Mouse (Mus musculus): Measurements from ENCODE around the gene Med31.

Gene Med31

DNA sequence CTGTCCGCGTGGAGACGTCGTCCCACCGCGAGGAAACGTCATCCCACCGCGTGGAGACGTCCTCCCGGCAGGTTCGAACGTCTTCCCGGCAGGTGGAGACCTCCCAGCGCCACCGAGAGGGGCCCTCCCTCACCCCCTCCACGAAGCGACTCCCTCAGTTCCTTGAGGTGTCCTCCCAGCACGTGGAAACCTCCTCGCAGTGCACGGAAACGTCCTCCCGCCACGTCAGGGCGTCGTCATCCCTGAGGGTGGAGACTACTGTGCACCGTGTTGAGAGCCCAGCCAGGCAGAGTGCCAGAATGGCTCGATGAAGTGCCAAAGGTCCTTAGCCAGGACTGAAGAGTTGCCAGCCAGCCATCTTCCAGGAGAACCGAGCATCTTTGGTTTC, at the start of gene Med31:
TSS of gene Med31 (minus strand) at position 183 of the 388 bp plus-strand sequence.
- peak; percentile 92 for DNase-seq

DNA sequence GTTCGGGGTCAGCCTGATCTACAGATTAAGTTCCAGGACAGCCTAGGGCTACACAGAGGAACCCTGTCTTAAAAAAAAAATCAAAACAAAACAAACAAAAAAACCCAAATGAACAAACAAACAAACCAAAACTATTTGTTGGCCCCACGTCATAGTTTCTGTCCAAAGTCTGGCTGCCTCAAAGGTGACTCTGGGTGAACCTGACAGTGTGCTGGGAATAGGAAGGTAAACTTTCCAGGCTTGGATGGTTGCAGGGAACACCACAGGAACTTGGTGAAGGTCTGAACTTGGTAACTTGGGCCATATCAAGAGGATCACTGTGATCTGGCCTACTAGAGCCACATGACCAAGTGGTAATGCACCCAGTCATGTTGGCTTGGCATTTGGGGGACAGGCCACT, 41.0 kb upstream of the Med31 start:
- no peak for DNase-seq

DNA sequence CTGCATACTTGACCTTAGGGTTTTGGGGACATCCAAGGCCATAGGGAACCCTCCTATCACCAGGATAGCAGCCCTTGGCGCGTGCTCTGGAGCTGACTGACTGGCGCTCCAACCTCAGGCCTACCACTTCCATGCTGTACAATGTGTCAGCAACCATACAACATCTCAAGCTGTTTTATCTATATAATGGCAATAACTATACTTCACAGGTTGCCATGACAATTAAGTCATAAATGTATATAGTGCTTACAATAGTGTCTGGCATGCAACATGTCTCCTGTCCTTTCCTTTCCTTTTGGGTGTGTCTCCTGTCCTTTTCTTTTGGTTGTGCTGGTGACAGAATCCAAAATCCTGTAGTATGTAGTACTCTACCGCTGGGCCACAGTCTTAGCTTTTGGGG, 40.2 kb upstream of the Med31 start:
- DNase-seq, result no peak

DNA sequence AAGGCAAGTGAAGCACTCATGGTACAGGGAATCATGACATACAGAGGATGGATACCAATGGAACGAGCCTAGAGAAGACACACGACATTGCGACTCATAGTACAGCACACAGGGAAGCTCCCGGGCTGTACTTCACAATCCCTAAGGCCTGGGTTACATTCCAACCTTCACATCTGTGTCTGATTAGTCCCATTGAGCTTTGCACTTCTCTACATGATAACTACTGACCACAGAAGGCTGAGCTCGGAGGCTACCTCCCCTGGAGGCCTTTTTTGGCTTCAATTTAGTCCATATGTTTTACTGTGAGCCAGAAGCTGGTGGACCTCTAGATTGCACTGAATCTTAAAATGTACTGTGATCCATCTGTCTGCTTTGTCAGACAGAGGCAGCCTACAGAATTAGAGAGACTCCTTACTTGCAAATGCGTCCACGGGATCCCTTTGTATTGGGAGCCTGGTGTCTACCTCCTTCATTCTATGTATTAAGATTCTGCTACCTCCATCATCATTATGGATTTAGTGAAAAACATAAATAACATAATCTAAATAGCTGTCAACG, 29.9 kb upstream of the Med31 start:
- DNase-seq, result no peak

DNA sequence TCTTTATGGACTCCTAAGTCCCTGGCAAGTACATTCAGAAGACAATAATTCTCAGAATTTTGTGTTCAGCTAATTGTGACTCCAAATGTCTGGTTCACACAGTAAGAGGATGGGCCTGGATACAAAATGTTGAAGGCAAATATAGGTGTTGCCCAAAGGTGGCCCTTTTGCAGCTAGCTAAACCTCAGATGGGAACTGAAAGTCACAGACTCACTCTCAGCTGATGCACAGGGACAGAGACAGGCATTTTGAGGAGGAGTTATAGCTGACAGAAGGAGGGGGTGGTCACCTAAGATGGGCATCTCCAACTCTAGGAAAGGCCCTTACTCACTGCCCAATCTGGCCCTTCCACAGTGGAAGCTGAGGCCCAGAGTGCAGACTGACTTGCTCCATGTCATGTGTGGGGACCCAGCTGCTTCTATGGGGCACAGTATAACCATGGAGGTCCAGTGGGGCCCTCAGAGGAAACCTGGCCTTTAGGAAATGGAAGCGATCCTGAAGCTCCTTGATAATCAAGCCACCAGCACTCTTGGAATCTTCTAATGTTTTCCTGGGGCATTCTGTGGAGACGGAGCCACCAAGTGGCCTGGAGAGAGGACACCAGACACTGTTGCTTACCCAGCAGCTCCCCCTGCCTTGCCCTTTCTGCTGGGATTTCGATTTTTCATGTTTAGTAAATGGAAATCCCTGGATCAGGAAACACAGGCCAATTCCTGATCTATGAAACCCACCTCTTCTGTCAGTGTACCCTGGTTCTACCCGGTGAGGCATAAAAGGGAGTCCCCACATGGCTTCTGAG, 24.9 kb upstream of the Med31 start:
- DNase-seq, result no peak

DNA sequence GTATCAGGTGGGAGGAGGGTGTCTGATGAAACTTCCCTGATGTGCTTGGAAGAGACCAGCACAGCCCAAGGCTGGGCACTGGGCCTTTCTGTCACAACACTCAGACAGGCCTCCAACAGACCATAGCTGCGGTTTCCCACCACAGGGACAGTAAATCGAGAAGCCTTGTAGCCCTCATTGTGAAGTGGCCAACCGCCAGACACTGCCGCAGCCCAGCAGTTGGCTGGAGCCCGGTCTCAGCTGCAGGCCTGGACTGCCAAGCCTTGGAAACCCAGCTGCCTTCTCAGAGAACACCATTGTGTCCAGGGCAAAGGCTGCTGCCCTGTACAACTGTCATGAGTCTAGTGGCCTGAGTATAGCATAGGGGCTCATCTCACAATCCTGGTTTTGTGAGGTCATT, 18.6 kb upstream of the Med31 start:
- no peak for DNase-seq

DNA sequence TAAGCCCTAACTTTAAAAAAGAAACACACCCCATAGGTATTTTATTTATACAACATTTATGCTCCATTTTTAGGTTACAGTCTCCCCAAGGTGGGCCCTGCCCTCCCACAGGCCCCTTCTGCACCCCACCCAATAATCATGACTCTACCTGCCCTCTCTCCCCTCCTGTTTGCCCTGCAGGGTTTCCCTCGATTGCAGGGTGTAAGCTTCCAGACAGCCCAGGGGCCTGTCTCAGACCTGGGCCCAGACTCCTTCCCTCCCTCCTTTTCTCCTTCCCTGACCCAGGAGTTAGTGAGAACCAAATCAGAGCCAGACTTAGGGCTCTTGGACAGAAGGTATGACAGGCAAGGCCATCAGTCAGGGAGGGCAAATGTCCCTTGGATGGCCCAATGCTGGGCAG, 17.6 kb upstream of the Med31 start:
- no peak for DNase-seq

DNA sequence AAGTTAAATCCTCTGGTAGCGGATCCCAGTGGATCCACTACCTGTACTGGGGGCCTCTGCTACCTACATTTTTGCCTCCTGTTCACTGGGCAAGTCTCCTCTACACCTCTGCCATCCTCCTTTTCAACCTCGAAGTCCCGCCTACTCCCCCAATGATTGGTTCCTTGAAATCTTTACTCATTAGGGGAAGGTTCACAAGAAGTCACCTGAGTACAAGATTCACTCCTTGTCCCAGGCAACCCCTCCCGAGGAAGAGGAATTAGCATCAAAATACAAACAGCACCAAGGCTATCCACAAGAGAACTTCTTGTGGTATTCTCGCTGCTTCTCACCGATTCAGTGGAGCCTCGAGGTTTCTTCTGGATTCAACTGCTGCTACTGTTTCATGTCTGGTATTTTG, 16.7 kb upstream of the Med31 start:
- DNase-seq, result no peak

DNA sequence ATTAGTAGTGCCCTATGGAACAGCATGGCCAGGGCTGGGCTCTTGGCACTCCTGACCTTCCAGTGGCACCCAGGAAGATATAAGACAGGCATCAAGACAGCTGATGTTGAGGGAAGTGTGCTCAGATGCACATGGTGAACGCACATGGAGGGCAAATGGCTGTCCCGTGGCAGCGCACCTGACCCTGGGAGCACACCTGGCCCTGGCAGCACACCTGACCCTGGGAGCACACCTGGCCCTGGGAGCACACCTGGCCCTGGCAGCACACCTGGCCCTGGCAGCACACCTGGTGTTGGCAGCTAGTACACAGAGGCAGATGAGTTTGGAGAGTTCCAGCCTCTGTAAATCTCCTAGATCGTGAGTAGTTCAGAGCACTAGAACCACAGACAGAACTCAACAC, 13.1 kb upstream of the Med31 start:
- DNase-seq, result no peak

DNA sequence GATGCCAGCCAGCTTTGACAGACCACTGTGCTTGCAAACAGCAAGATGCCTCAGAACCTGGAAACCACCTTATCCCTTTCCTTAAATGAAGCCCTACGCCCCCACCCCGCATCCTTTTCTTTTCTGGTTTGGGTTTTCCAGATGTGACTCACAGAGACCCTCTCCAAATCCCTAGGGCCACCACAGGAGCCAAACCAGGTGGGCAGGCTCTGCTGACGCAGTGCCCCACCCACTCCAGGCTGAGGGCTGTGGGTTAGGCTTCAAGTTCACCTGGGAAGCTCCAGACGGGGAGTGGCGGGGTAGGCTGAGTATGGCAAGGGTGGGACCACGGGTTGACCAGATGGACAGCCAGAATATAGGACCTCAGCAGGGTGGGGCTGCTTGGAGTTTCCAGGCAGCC, 11.5 kb upstream of the Med31 start:
- no peak for DNase-seq

DNA sequence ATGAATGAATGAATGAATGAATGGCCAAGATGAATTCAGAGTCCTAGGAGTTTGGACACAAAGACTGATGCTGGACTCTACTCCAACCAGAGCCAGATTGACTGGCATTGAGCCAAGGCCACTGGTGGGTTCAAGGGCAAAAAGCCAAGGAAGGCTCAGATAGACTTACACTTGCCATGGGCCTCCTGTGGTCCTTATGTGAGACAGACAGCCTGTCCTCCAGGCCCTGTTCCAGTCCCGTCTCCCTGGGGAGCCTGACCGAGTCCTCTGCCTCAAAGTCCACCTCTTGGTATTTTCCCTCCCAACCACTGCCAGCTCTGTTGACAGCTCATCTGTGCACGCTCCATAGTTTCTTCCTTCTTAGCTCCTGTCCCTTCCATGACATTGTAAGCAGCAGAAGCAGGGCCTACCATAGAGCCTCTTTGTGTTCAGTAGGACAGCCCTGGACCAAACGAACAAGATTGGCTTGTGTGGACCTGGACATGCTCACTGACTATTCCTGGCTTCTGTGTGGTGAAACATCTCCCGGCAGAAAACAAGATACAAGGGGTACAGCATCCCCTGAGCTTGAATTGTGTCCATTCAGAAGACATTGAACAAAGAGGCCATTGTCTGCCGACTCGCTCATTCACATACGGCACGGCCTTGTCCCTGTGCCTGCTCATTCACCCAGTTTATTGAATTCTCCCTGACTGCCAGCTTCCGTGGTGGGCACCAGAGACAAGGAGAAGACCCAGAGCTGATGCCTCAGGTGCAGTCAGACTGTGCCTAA, 10.8 kb upstream of the Med31 start:
- no peak for DNase-seq

DNA sequence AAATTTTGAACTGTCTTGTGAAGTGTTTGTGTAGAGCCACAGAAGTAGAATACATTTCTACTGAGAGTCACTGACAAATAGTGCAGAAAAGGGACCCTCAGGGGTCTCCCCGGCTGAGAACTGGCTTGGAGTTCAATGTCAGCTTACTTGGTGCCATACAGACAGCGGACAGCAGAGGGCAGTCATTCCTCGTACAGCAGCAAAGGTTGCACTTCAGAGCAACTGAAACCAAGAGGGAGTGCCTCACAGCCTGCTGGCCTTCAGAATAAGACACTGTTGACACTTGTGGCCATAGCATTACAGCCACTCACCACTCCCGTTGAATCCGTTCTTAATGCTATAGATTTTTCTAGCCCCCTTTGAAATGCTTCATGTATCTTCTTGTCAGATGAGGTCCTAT, 9.5 kb upstream of the Med31 start:
- peak; percentile 78 for DNase-seq

DNA sequence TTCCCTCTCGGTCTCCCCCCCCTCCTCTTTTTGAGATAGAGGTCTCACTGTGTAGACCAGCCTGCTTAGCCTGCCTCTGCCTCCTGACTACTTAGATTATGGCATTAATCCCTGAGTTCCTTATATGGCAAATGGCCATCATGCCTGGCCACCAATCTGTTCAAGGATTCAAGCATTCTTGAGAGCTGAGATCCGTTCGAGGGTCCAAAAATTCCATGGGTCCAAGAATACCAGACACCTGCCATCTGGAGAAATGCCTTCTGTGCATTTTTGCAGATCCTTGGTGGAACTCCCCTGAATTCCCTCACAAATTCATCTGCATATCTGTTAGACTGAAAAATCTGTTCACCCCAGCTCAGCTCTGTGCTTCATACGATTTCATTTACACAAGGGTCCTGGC, 8.0 kb upstream of the Med31 start:
- no peak for DNase-seq

DNA sequence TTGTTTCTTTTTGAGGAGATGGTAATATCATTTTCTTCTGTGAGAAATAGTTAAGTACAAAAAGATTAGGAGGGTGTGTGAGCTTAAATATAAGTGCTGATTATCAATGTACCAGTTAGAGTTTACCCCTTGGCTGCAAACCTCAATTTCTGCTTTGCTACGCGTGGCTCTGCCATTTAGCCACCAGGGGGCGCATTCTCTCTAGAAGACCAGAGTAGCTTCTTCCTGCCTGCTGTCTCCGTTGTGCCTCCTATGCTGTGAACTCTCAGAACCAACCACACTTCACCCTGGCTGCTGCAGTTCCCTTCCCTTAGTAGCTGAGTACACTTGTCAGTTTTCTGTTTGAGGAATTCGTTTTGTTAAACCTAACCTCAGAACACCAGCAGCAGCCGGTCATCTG, 5.9 kb upstream of the Med31 start:
- DNase-seq, result peak; percentile 65

DNA sequence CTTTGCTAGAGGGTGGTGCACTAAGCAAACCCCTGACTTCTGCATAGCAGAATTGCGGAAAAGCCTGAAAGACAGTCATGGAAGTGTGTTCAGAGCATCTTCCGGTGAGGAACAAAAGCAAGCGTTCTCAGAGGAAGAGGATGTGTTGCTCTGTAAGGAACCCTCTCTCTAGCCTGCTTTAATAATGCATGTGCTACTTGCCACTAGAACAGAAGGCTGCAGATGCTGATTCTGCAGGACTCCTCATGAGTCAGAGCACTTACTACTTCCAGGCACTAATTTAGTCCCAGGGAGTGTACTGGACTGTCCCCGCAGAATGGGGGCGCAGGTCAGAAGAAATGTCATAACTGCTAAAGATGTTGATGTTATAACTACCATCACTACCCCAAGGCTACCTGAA, 1.7 kb upstream of the Med31 start:
- no peak for DNase-seq

DNA sequence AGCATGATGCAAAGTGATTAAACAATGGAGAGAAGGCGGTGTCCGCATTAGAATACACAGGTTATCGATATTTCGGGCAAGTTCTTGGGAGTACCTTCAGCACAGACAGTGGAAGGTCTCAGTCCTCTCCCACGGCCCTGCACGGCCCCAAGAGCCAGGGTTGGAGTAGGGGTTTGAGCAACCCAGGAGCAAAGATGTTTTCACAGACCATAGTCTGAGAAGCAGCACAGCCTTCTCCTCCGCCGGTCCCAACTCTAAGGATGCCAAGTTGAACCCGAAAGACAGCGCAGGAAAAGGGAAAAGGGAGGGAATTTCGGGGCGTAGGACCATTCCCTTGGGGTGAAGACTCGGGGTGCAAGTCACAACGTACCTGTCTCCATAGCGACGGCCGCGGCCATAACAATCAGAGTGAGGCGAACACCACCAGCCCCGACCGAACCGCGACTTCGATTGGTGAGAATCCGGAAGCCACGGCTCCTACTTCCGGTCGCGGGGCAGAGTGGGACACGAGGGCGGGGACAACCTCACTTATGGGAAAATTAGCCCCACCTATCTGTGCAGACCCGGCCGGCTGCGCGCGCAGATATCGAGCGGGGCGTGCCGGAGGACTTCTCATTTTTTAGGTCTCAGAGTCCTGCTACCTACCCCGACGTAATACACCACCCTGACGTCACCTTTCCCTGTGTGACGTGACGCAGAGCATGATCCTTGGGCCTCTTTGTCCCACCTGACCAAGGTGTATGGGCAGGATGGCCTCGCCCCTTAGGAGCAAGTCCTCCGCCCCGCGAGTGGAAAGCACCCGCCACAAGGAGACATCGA, 592 bp downstream of the Med31 start:
- peak; percentile 97 for DNase-seq

DNA sequence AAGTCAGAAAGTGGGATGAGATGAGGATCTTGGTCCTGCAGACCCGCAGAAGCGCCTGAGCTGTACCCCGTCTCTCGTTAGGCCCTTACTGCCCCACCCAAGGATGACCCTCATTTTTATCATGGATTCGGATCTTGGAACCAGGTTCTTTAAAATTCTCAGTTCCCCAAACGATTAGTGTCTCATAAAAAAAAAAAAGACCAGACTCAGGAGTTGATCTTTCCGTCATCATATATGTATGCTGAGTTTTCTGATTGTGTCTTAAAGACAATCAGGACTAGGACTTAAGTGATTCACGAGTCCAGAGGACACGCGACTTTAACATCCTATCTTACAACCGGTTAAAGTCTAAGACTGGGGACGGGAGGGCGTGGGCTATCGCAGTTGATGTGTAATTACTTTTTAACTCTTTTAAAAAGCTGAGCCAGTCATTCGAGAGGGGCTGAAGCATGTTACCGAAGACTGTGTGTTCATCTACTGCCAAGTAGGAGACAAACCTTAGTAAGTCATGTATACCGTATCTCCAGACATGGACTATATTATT, 7.5 kb downstream of the Med31 start:
- DNase-seq, result peak; percentile 75

DNA sequence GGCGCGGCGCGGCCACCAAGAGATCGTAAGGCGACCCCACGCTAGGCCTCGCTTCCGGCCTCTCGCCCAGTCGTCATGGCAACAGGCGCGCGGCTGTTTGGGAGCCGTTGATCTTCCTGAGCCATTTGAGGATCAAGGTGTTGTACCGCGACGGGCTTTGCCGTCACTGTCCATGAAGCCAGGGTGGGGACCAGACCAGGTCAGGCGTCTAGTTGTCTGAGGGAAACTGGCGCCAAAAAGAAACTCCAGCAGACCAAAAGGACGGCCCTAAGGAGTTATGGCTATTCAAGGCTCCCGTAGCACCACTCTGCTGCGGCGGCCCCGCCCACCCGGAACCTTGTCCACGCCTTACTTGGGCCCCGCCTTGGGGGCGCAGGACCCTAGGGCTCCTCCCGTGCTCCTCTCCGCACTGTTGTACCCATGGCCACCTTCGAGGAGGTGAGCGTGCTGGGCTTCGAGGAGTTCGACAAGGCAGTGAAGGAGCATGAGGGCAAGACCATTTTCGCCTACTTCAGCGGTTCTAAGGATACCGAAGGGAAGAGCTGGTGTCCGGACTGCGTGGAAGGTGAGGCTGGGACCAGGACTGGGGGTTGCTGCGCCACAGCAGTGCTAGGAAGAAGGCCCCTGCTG, 8.1 kb downstream of the Med31 start, which contains the start of the genes 4933427D14Rik and Txndc17:
TSS of gene 4933427D14Rik (minus strand) at position 256 of the 630 bp plus-strand sequence.
TSS of gene Txndc17 (plus strand) at position 344 of the 630 bp plus-strand sequence.
- DNase-seq, result peak; percentile 92

DNA sequence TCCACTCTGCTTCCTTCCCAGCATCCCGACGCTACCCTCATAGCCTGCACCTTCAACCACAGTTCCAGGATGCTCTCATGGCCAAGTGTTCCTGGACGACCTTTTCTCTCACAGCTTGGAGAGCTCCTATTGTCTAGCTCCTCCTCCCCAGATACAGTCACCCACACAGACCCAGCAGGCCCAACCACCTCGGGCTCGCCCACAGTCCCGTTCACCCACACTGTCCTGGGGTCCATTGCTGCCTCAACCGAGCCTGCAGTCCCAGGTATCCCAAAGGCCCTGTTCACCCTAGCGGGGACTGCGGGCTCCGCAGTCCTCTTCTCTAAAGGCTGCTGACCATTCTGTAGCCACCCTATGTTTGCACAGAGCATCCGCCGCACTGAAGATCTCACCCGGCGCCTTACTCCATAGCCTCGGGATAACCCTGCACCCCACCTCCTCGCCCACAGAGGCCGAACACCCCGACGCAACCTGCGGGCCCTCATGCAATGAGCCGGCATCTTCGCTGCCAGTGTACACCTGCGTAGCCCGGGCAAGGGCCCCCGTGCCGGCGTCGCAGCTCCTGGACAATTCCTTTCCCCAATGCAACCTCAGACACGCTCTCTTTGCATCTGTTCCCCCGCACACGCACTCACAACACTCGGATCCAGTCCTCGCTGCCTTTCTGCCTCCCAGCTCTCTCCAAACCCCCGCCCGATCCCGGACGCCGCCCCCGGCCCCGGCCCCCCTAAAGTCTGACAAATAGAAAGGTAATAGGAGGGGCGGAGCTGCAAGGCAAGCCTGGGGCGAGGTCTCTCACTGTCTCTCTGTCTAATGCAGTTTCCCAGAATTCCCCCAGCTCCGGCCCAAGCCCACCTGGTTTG, 8.8 kb downstream of the Med31 start, which contains the start of gene Gm43951:
TSS of gene Gm43951 (minus strand) at position 500 of the 863 bp plus-strand sequence.
- no peak for DNase-seq

DNA sequence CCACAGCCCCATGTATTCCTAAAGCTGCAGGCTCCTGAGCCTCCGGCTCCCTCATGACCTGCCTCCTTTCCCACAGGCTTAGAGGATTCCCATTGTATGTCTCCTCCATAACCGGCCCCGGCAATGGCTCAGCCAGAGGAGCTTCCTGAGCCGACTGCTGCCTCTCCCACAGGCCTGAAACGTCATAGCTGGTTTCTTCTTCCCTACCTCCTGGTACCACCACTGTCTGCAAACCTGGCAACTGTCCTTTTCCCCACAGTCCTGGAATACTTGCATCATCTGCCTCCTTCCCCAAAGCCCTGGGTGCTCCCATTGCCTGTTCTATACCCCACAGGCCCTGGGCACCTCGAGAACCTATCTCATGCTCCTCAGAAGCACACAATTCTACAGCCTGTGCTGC, 10.1 kb downstream of the Med31 start:
- no peak for DNase-seq

DNA sequence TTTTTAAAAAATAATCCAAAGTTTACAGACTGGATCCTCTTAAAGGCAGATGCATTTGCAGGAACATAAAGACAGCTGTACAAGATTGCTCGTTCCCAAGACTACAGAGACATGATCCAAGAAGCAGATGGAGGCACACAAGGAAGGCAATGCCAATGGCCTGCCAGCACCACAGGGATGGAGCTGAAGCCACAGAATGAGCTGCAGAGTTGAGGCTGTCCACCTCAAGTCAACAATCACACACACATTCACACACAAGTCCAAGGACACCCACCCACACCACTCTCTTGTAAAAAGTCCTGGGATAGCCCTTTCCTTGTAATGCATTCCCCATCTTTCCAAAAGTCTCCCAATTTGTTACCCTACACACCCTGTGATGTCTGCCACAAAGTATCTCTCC, 12.0 kb downstream of the Med31 start:
- DNase-seq, result no peak
